Mouse (Mus musculus): ENCODE results near the gene Emp1. TPM values are rescaled to one million over a fixed set of nuclear protein-coding genes. Genes with fewer than 3 reads are reported as not detected.

The Emp1 gene
- total and polyA plus RNA-seq, 3 experiments = not detected

DNA sequence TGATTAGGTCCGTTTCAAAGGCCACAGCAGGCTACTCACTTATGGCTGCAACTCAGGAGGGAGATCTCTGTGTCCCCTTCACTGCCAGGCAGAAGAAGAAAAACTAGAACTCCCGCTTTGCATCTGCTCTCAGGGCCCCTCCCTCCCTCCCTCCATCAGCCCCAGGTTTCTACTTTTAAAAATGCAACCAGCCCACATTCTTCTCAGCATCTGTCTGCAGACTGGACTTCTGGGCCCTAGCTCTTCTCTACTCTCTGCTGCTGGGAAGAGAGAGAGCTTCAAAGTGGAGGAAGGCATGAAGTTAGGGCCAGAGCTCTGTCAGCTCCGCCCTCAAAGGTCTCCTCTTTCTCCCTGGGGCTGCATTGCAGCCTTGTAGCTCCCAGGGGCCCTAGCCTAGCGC lies 2.0 kb upstream of the Emp1 start:
- Histone ChIP-seq H3K9me3 (replicated peaks; ENCODE audit: insufficient read depth, low read length) (no peaks in the 10 kb centered on the region), H3K4me3 (ENCODE audit: control insufficient read depth in 1 of 2, insufficient read depth in 1 of 2, low read depth in 2 of 2, low read length in 2 of 2) (no peak overlapping the region), H3K36me3 (ENCODE audit: control insufficient read depth in 1 of 2, insufficient read depth in 2 of 2, low read length in 2 of 2) (no peaks in the 10 kb centered on the region), H3K27me3 (ENCODE audit: control insufficient read depth in 1 of 2, insufficient read depth in 2 of 2, low read length in 2 of 2) (no peaks in the 10 kb centered on the region), H3K4me1 (ENCODE audit: control insufficient read depth in 1 of 2, insufficient read depth in 2 of 2, low read length in 2 of 2) (no peaks in the 10 kb centered on the region), H3K27ac (ENCODE audit: control insufficient read depth, low read depth, low read length) (no peak overlapping the region), H3K9ac (ENCODE audit: control insufficient read depth, low read depth, low read length, poor library complexity, severe bottlenecking) (no peak overlapping the region), H3K79me2 (ENCODE audit: control insufficient read depth, insufficient read depth, low read length, poor library complexity) (no peaks in the 10 kb centered on the region)
- TF ChIP-seq MYB (IDR thresholded peaks at IDR 0.05; ENCODE audit: low read depth, low read length) (no peak), MYC (IDR thresholded peaks at IDR 0.05; ENCODE audit: low read depth, low read length) (no peak), TCF12 (IDR thresholded peaks at IDR 0.05; ENCODE audit: low read depth, low read length) (no peak), EP300 (IDR thresholded peaks at IDR 0.05; ENCODE audit: low read depth in 1 of 2, low read length in 2 of 2) (no peak), POLR2AphosphoS2 (IDR thresholded peaks at IDR 0.05; ENCODE audit: low read length) (no peak), CTCF (IDR thresholded peaks at IDR 0.05 in 2 of 3, conservative IDR thresholded peaks at IDR 0.05 in 1 of 3; ENCODE audit: control insufficient read depth in 1 of 3, insufficient read depth in 1 of 3, low read depth in 2 of 3, low read length in 3 of 3, poor library complexity in 1 of 3, severe bottlenecking in 1 of 3) (no peak), MXI1 (IDR thresholded peaks at IDR 0.05; ENCODE audit: low read depth, low read length) (no peak), ETS1 (IDR thresholded peaks at IDR 0.05; ENCODE audit: low read depth, low read length) (no peak), CHD2 (IDR thresholded peaks at IDR 0.05; ENCODE audit: low read length) (no peak), USF1 (IDR thresholded peaks at IDR 0.05; ENCODE audit: low read depth, low read length) (no peak), CHD1 (IDR thresholded peaks at IDR 0.05; ENCODE audit: low read depth, low read length) (no peak), MEF2A (IDR thresholded peaks at IDR 0.05; ENCODE audit: extremely low read depth, insufficient replicate concordance, low read depth, low read length, poor library complexity, severe bottlenecking) (no peak), POLR2A (IDR thresholded peaks at IDR 0.05; ENCODE audit: control insufficient read depth in 1 of 2, insufficient read depth in 1 of 2, low read depth in 1 of 2, low read length in 2 of 2, poor library complexity in 1 of 2) (no peak), HCFC1 (IDR thresholded peaks at IDR 0.05; ENCODE audit: low read depth, low read length) (no peak), MAX (IDR thresholded peaks at IDR 0.05; ENCODE audit: low read length) (no peak), SMC3 (IDR thresholded peaks at IDR 0.05; ENCODE audit: low read depth, low read length) (no peak), GABPA (IDR thresholded peaks at IDR 0.05; ENCODE audit: low read depth, low read length) (no peak), UBTF (IDR thresholded peaks at IDR 0.05; ENCODE audit: borderline replicate concordance, insufficient read depth, low read depth, low read length) (no peak)
- DNase-seq (ENCODE audit: low read depth, low spot score) = no peak

DNA sequence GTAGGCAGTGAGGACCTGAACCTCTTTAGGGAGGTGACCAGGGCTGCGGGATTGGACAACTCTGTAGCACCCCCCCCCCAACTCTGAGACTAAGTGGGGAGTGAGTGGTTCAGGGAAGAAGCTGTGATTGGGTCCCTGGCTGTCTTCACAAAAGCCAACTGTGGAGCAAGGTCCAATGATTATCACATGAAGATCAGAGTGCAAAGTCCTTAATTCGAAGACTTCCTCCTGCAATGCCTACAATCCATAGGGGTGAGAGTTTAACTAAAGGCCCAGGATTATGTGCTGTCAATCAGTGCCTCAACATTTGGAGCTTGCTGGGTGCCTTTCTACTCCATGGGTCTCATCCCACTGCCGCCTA lies 267 bp upstream of the Emp1 start:
- no peaks in the 10 kb centered on the region for H3K27me3 ChIP-seq (ENCODE audit: control insufficient read depth in 1 of 2, insufficient read depth in 2 of 2, low read length in 2 of 2)
- H3K9ac ChIP-seq (ENCODE audit: control insufficient read depth, low read depth, low read length, poor library complexity, severe bottlenecking) = no peak overlapping the region
- H3K9me3 ChIP-seq (replicated peaks; ENCODE audit: insufficient read depth, low read length) = no peaks in the 10 kb centered on the region
- H3K36me3 ChIP-seq (ENCODE audit: control insufficient read depth in 1 of 2, insufficient read depth in 2 of 2, low read length in 2 of 2) = no peaks in the 10 kb centered on the region
- DNase-seq (ENCODE audit: low read depth, low spot score) = no peak
- TF ChIP-seq TCF12 (IDR thresholded peaks at IDR 0.05; ENCODE audit: low read depth, low read length) (no peak), SIN3A (IDR thresholded peaks at IDR 0.05; ENCODE audit: low read length) (no peak), CTCF (IDR thresholded peaks at IDR 0.05 in 2 of 3, conservative IDR thresholded peaks at IDR 0.05 in 1 of 3; ENCODE audit: control insufficient read depth in 1 of 3, insufficient read depth in 1 of 3, low read depth in 2 of 3, low read length in 3 of 3, poor library complexity in 1 of 3, severe bottlenecking in 1 of 3) (no peak), MYB (IDR thresholded peaks at IDR 0.05; ENCODE audit: low read depth, low read length) (no peak), HCFC1 (IDR thresholded peaks at IDR 0.05; ENCODE audit: low read depth, low read length) (no peak), MXI1 (IDR thresholded peaks at IDR 0.05; ENCODE audit: low read depth, low read length) (no peak), MYC (IDR thresholded peaks at IDR 0.05; ENCODE audit: low read depth, low read length) (no peak), RAD21 (IDR thresholded peaks at IDR 0.05; ENCODE audit: low read depth, low read length) (no peak)
- H3K4me1 ChIP-seq (ENCODE audit: control insufficient read depth in 1 of 2, insufficient read depth in 2 of 2, low read length in 2 of 2) = no peaks in the 10 kb centered on the region
- H3K4me3 ChIP-seq (ENCODE audit: control insufficient read depth in 1 of 2, insufficient read depth in 1 of 2, low read depth in 2 of 2, low read length in 2 of 2) = no peak overlapping the region
- H3K79me2 ChIP-seq (ENCODE audit: control insufficient read depth, insufficient read depth, low read length, poor library complexity) = no peaks in the 10 kb centered on the region
- no peak overlapping the region for H3K27ac ChIP-seq (ENCODE audit: control insufficient read depth, low read depth, low read length)

Measured in MEL (cell line).